Mouse (Mus musculus) spleen, postnatal 36 days (tissue): ENCODE measurements around the gene Galc.
"Not testable (repeated sequence)": the region's sequence is repeated elsewhere in the genome, so short reads cannot be mapped to it uniquely, and the experiment has no call there.

Source experiments
- DNase-seq, 2 experiments: peaks; one replicate each; pipeline ENCODE4 v3.0.0; 2022; ENCODE audit warnings: low spot score in 2 of 2, mixed read lengths in 1 of 2

Galc gene

DNA sequence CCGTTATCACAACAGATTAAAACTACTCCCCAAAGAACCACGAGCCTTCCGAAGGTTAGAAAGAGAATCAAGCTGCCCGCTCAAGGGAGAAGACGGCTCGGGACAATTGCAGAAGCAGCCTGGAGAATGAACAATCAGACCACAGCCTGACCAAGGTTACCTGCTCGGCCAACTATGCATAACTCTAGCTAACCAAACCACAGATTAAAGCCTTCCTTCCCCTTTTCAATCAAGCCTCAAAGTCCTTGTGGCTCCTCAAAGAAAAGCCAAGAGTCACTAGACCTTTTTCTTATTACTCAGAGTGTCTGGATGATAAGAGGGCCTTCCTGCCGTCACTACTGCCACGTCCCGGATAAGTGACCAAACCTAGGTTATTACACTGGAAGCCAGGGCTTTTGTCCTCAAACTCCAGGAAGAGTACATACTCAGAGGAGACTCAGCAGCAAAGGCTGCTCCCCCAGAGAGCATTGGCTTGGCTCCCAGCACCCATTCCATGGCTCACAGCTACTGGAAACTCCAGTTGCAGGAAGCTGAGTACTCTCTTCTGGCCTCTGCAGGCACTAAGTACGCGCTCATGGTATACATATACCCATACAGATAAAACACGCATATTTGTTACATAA lies 3.8 kb downstream of the Galc start:
- DNase-seq = peak in 1 of 2 experiments; percentile 12

DNA sequence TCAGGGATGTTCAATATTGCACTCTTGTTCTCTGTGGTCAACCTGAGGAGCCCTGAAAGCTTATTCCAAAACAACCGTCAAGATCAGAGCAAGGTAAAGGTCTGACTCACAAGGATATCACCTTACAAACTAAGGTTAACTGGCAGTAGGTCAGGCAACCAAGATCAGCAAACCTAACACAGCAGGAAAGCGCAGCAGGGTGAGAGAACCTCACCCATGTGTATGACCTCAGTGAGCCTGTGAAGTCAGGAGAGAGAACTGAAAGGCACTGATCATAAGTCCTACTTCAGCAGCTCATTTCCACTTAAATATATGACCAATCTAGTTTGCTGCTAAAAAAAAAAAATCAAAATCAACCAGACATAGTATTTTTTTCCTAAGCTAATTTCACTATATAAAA lies 6.8 kb downstream of the Galc start:
- DNase-seq = no peak

DNA sequence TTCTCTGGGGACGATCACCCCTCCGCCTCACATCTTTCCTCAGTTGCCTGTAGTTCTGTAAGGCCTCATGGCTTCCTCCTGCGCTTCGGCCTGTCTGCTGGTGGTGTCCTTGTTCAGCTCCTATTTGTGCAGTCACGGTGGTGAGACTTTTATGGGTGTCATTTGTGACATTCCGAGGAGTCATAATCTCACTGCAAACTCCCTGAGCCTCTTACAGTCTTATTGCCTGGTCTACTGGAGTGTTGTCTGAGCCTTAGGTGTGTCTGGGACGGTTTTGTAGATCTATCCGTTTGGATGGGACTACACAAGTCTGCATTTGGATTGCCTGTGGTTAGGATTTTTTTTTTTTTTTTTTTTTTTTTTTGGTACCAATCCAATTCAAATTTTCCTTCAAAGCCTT lies 8.9 kb downstream of the Galc start:
- DNase-seq = no peak

DNA sequence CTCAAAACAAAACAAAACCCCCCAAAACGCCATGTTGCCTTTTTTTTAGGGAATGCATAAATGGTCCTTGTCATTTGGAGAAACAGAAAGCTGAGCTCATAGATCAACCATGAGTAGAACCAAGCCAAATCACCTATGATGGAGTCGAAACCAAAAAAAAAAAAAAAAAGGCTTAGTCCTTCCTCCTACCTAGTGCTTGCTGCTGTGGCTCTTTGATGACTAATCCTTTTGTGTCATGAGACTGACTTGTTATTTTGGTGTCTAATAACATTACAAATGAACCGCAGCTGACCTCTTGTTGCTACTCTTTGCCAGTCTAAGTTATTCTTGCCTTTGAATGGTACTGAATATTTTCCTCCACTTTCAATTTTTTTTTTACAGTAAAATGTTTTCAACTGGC lies 9.6 kb downstream of the Galc start:
- DNase-seq = no peak

DNA sequence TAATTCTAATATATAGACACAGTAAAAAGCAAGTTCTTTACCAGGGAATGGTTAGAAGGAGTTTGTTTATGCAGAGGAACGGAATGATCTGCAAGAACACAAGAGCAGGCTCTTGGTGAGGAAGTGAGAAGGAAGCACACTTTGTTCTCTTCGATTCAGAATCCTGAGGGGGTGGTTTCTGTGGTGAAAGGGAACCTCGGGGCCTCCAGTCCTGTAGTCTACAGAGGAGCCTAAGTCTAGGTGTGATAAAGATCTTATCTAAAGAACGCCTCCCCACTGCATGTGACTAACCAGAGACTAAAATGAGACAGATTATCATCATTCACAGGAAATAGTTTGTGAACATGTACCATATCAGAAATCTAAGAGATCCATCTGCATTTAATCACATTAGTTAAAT lies 12.4 kb downstream of the Galc start:
- peak in 1 of 2 experiments; percentile 32 for DNase-seq

DNA sequence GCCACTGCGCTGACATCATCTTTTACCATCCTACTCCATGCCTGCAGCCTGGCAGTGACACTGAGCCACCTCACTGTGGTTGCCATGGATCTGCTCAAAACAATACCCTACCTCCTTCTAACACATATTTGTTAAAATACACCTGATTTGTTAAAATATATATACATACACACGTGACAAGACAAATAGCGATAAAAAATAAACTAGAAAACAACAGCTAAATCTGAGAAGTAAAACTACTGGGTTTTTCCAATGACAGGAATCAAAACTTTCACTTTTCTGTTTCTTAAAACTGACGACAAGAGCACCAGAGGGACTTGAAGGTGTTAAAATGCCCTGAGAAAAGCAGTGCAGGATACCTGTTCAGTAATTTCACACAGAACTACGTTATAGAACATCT lies 14.4 kb downstream of the Galc start:
- no peak for DNase-seq

DNA sequence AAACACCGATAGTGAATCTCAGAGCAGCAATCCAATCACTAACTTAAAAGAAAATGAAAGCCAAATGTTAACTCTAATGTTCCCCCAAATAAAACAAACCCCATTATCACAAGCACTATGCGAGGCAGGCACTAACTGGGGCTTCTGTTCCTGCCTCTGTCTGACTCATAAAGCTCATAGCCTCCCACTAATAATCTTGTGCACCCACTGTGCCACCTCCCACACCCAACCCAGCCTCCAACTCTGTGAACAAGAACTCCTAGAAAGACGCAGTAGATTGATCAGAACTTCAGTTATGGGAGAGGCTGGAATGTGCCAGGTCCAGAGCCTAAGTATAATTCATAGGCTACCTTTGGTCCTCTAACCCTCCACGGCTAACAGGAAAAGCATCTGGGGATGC lies 15.1 kb downstream of the Galc start:
- no peak for DNase-seq

DNA sequence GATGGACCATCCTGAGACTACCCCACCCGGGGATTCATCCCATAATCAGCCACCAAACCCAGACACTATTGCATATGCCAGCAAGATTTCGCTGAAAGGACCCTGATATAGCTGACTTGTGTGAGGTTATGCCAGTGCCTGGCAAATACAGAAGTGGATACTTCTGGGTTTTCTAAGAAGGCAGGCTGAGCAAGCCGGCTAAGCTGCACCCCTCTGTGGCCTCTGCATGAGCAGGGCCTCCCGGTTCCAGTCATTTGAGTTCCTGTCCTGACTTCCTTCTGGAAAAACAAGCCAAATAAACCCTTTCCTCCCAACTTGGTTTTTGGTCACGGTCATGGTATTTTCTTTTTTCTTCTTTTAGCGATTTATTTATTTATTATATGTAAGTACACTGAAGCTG lies 20.8 kb downstream of the Galc start:
- not testable (repeated sequence) for DNase-seq

DNA sequence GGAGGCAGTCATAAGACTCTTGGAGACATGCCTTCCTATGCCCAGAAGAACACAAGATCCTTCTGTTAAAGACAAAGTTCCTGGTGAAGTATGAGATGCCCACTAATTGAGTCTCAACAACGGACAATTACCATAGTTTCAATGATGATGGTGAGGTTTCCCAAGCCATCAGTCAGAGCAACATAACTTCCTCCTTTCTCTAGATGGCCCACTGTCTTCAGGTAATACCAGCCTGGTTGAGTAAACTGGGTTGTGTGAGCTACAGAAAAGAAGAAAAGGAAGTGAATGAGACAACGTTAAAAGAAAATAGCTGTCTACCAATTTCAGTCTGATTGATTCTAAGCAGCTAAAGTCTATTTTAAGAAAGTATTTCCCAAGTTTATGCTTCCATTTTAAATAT lies 32.2 kb downstream of the Galc start:
- no peak for DNase-seq

DNA sequence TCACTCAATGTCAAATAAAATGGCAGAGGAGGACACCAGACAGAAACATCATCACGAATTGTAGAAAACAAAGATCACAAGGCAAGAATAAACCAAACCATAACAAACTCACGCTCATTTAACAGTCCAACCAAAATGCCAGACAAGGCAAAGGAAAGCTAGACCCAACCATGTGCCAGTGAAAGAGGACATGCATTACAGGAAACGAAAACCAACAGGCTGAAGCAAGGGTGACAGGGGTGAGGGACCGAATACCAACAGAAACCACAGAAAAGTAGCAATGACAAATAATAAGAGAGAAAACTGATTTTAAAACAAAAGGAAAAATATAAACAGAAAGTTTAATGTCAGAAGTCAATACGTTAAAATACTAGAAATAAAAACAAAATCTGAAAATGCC lies 36.0 kb downstream of the Galc start:
- DNase-seq = no peak

DNA sequence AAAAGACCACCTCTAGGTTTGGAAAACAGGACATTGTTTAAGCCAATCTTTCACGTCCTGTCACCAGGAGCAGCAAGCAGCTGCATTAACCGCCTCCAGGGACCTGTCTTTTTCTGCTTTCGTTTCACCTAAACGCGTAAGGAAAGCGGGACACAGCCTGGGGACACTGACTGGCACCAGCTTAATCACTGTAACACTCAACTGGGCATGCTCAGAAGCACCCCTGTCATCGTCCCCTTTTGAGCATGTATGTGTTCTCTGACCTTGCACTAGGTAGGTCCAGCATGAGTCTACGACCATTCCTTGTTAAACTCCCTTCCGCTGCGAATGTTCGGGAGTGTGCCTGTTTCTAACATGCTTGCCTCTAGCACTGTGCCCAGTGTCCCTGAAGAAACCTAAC lies 42.8 kb downstream of the Galc start:
- DNase-seq = no peak

DNA sequence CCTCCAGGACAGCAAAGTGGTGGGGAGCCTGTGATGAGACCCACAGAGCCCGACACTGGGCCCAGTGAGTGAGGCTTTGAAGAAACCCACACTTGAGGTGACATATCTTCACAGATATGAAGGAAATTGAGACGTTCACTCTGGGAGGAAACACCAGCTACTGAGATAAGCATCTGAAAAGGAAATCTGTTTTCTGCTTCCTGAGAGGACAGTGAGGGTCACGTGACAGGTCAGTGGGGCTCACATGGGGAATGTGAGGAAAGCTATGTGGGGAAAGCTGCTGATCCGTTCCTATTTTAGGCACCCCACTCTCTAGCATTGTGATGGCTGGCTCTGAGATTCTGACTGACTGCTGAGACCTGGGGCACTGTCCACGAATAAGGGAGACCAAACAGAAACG lies 43.7 kb downstream of the Galc start:
- DNase-seq = no peak

DNA sequence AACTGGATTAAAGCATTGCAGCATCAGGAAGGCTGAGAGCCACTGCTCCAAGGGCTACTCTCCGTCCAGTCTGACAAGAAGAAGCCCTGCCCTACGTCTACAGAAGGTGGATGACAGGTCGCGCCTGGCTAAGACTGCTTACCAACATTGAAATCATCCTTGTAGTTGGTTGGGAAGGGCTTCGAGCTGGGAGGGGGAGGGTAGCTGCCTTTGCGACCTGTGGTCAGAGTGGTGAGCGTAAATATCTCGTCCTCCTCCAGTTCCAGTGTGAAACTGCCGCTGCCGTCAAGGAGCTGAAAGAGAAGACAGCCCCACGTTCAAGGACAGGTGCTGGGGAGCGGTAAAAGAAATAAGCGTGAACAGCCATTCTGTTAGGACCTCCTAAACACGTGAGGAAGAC lies 45.1 kb downstream of the Galc start:
- no peak for DNase-seq

DNA sequence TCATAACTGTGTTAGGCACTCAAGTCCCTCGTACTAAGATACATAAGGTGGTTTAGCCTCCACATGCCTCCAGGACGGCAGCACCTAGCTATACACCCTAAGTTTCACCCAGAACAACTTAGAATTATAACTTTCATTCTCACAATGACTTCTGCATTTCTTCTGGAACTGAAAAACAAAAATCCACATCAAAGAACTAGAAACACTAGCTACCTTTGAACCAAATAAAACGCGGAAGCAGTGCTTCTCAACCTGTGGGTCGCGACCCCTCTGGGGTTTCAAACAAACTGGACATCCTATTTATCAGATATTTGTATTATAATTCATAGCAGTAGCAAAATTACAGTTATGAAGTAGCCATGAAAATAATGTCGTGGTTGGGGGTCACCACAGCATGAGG lies 45.5 kb downstream of the Galc start:
- no peak for DNase-seq

DNA sequence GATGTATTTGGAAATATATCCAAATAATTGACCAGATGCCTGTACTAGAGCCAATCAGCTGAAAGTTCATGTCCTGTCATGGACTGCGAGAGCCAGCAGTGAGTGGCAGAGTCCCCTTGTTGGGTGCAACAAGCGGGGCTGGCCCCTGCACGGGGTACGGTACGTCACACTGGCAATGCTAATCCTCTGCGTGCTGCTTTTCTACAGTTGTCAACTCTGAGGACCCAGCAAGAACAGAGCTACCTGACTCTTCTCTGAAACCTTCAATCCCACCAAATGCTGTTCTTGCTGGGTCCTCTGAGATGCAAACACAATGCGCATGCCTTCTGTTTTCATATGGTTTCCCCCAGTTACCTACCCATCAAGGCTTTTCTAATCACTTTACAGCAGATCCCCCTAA lies 45.9 kb downstream of the Galc start:
- no peak for DNase-seq

DNA sequence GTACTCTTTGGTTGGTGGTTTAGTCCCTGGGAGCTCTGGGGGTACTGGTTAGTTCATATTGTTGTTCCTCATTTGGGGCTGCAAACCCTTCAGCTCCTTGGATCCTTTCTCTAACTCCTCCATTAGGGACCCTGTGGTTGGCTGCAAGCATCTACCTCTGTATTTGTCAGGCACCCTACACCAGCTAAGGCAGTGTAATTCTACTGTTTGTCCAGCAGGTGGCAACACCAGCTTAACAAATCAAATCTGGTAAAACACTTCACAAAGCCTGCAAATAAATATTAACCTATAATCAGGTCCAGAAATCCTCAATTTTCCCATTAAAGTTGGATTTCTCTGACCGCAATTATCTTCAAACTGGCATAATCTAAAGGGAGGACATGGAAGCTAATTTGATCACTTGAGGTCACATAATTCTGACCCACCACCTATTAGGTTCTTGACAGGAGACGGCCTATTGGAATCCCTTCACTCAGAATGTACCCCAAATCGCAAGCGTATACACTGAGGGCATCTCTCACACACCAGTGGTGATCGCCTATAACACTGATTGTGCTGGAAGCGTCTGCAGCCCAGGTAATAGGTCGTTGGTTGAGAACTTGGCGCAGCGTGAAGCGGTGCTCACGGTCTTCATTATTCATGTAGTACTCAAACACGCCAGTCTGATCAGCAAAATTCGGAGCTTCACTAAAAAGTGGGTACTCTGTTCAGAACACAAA lies 46.6 kb downstream of the Galc start:
- peak; percentile 3 to 26 for DNase-seq

DNA sequence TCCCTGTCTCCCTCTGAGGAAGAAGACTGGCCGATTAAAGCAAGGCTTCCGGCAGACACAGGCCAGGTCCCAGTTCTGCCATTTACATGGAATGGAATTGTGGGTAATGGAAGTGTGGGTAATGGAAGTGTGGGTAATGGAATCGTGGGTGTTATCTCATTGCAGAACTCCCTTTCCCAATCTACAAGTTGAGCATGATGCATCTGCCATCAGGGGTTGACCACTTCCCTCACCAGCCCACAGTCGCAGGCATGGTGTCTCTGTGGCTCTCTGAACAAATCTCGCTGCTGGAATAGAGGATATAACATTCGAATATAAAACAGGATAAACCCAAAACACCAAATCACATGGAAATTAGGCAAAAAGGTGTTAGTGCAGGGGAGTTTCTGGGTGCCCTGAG lies 48.8 kb downstream of the Galc start:
- no peak for DNase-seq

DNA sequence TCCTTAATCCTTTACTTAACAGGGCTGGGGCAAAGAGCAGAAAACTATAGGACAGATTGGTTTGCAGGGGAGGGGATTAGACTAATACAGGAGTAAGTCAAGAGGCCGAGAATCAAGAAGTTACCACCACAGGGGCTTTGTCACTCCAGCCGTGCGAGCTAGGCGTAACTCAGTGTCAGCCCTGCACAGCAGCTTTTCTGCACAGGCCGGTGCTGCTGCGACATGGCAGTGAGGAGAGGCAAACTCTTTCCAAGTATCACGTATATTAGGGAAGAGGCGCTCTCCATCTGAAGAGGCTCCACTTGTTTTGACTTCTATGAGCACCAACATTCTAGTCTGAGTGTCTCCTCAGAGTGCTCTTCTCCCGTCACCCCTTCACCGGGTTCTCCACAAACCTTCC lies 51.2 kb downstream of the Galc start:
- DNase-seq = no peak

DNA sequence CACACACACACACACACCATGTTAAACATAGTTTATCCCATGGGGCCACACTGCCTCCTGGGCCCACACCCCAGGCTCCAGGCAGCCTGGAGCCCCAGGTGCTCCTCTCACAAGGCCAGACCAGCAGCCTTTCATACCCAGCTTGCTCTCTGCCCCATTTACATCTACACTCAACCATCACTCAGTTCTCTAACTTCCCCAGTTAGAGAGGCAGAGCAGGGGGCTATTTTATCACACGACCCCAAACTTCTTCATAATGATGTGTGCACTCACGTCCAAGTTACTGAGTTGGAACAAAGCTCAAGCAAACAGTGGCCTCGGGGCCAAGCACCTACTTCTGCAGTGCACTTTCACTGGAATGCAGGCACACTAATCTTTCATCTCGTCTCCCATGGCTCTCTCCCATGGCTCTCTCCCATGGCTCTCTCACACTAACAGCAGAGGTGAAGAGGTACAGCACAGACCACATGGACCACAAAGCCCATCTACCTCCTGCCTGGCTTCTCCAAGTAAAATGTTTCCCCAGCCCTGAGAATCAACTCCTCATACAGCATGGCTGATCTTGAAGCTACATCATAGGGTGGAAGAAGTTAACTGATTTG lies 53.7 kb downstream of the Galc start:
- DNase-seq = no peak

DNA sequence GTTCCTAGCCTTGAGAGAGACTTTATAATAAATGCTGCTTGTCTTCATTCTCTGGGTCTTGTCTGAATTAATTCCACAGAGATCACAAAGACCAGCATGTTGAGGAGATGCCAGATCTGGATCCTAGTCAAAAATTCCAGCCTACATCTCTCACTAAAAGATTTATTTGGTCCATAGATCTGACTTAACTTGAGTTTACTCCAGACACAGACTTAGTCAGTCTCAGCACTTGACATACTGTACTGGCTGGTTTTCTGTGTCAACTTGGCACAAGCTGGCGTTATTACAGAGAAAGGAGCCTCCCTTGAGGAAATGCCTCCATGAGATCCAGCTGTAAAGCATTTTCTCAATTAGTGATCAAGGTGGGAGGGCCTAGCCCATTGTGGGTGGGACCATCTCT lies 61.9 kb downstream of the Galc start:
- no peak for DNase-seq

DNA sequence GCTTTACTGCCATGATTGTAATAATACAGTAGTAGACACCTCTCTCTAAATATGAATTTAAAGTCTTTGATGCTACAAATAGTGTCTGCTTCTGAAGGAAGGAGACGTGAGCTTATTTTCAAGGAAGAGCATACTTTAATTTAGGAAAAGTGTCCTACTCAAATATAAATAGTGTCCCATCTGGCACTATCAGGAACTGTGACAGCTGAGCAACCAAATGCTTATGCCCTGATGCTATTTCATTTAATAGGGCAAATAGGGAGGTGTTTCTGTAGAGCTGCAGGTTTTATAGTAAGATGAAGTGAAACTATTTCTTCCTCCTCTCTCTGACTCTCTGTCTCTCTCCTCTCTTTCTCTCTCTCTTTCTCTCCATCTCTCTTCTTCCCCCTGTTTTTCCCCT lies 69.1 kb downstream of the Galc start:
- no peak for DNase-seq

DNA sequence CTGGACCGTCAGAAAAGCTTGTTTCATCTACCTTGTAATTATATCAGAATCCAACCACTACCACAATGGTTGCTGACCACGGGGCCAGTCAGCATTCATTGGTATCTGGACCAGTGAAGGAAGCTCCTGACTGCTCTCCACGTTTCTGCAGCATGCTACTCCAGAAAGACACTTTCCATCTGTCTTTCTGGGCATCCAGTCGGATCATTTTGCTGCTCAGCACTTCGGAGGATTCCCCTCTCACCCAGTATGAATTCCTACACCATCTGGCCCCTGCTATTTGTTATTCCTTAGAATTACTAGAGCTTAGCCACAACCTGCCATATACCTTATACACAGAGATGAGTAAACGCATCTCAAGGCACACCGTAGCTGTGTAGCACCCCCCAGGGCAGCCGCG lies 70.2 kb downstream of the Galc start:
- no peak for DNase-seq

DNA sequence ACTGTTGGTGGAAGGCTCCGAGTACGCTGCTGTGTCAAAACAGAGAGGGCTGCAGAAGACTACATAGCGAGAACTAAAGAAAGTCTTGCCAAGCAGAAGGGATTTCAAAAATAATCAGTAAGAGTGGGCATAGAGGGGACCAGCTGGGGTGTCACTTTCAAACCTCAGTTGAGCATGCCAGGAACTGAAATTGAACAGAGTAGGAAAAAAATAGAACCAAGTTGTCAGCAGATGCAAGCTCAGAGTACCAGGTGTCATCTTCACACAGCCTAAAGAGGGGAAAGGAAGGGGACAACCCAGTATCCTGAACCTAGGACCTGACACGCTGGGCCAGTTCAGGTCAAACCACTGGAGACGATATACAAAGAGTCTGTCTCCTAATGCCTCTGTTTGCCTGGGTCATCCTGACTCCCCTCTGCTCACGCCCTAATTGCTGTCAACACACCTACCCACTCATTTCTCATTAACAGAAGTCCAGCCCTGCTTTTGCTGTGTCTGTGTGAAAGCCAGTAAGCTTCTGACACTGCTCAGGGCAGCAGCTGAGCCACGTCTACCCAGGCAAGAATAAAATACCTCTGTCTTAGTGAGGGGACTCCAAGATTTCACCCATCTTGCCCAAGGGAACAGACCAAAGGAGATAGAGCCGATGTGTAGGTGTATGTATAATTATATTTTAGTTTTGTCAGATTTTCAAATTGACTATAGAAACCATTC lies 71.9 kb downstream of the Galc start:
- no peak for DNase-seq
